Comparison of ENCODE assay signal across 15 mouse cellular contexts in the genomic region with DNA sequence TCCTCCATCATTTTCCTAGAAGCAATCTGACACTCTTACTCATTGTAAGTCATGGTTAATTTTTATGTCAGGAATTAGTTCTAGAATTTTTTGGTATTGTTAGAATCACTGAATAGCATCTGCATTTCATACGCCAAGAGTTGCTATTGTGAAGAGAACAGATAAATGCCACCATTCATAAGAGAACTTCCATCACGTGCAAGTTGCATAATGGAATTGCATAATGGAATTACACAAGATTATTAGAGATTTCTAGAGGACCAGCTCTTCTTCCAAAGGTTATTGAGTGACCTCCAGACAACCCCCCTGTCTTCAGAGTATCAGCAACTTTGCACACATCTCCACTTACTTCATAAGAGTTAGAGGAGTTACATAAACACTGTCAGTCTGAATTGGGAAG.
DNase-seq lines count a peak whose midpoint lies in the region; TF ChIP-seq lines count a peak whose summit lies in the region.
"Had no signal": no experiment of that assay in that cellular context is flagged by ENCODE, and none has a peak within 500 bp of the region (broad histone marks: within the 10 kb centered on the region; RNA-seq: fewer than 3 reads in every experiment).

No protein-coding gene starts in this region.

- H3K4me3 ChIP-seq in layer of hippocampus, adult 2 months, result no peak overlapping the region
- H3K4me3 ChIP-seq: embryonic facial prominence, embryonic 10.5 days; forebrain, embryonic 10.5 days; heart, adult 2 months; heart, embryonic 13.5 days had no signal

- H3K27ac ChIP-seq in layer of hippocampus, adult 2 months, result peak overlapping the region; percentile 15; the same call in 1 of the 2 replicates
- H3K27ac ChIP-seq: embryonic facial prominence, embryonic 10.5 days; forebrain, embryonic 10.5 days; heart, adult 2 months; heart, embryonic 13.5 days had no signal

- TF ChIP-seq CTCF in layer of hippocampus, adult 2 months (conservative IDR thresholded peaks at IDR 0.05), result no peak

- no peak for DNase-seq in layer of hippocampus, adult 2 months (ENCODE audit: low spot score in 2 of 2)
- no peak for DNase-seq in layer of hippocampus, adult 9-10 months (ENCODE audit: low spot score)
- DNase-seq in lung, postnatal 36 days, result peak; percentile 1
- no peak for DNase-seq in lung, postnatal 10 days
- DNase-seq in retina, postnatal 1 day, result peak; percentile 46
- DNase-seq in urinary bladder, postnatal 14 days (ENCODE audit: low spot score), result no peak
- no peak for DNase-seq in kidney, postnatal 36 days
- DNase-seq: cerebellum, adult 2 months; cerebellum, postnatal 10 days; gastrocnemius, postnatal 14 days; heart, adult 2 months; heart, postnatal 36 days had no signal

Comparison
In these comparisons a context has a peak if more than half of its experiments do, and no peak if none do; other contexts are left out.
1. DNase-seq: peak in lung, postnatal 36 days (single experiment) and retina, postnatal 1 day (single experiment); none in layer of hippocampus, adult 2 months (0 of 2), layer of hippocampus, adult 9-10 months (single experiment), lung, postnatal 10 days (single experiment), urinary bladder, postnatal 14 days (single experiment) and kidney, postnatal 36 days (0 of 2).